In genomic region chr10:7183171-7183631, GRCm38 (mm10) we compare ENCODE assay signal across 9 mouse cellular contexts. TPM values are rescaled to one million over a fixed set of nuclear protein-coding genes. Genes with fewer than 3 reads are reported as not detected.
DNase-seq lines count a peak whose midpoint lies in the region; ATAC-seq lines count a peak whose summit lies in the region.
"Had no signal": no experiment of that assay in that cellular context is flagged by ENCODE, and none has a peak within 500 bp of the region (broad histone marks: within the 10 kb centered on the region; RNA-seq: fewer than 3 reads in every experiment).

No protein-coding gene starts in this region.

- WGBS in heart, embryonic 13.5 days: 32% methylated on average over 6 of the region's 6 CpGs
- WGBS in kidney, embryonic 16.5 days: 1% methylated on average over 6 of the region's 6 CpGs
- 39% methylated on average over 6 of the region's 6 CpGs for WGBS in neural tube, embryonic 13.5 days

- intact Hi-C loops in heart, postnatal 36 days (cut with DNase I): no loop called here

- peak overlapping the region; percentile 62 for H3K27ac ChIP-seq in heart, embryonic 13.5 days (replicated peaks)
- H3K27ac ChIP-seq in kidney, embryonic 16.5 days (ENCODE audit: low read length): peak overlapping the region; percentile 97
- H3K27ac ChIP-seq in neural tube, embryonic 13.5 days (replicated peaks): peak overlapping the region; percentile 29

- no peaks in the 10 kb centered on the region for H3K36me3 ChIP-seq in heart, embryonic 13.5 days
- no peaks in the 10 kb centered on the region for H3K36me3 ChIP-seq in kidney, embryonic 16.5 days (ENCODE audit: insufficient read depth, low read length)
- H3K36me3 ChIP-seq in neural tube, embryonic 13.5 days: no peaks in the 10 kb centered on the region

- H3K9me3 ChIP-seq in heart, embryonic 13.5 days: no peaks in the 10 kb centered on the region
- H3K9me3 ChIP-seq in kidney, embryonic 16.5 days (ENCODE audit: low read length): no peaks in the 10 kb centered on the region
- no peaks in the 10 kb centered on the region for H3K9me3 ChIP-seq in neural tube, embryonic 13.5 days

- peak; percentile 94 for DNase-seq in heart, adult 11 months
- no peak for DNase-seq in heart, postnatal 36 days
- DNase-seq in thymus, postnatal 14 days: no peak
- DNase-seq in spleen, postnatal 14 days (ENCODE audit: low spot score in 2 of 2): no peak
- DNase-seq in thymus, postnatal 10 days (ENCODE audit: low spot score in 2 of 2): no peak

- H3K4me2 ChIP-seq in heart, embryonic 13.5 days: peak overlapping the region; percentile 33
- peak overlapping the region; percentile 52 for H3K4me2 ChIP-seq in kidney, embryonic 16.5 days (replicated peaks; ENCODE audit: low read depth, low read length)
- peak overlapping the region; percentile 2; the same call in 1 of the 2 replicates for H3K4me2 ChIP-seq in neural tube, embryonic 13.5 days

- H3K4me1 ChIP-seq in heart, embryonic 13.5 days: peaks cover 50% of the 10 kb centered on the region
- H3K4me1 ChIP-seq in kidney, embryonic 16.5 days (ENCODE audit: insufficient read depth, low read length): peaks cover 77% of the 10 kb centered on the region
- H3K4me1 ChIP-seq in neural tube, embryonic 13.5 days (replicated peaks): peaks cover 25% of the 10 kb centered on the region

- H3K9ac ChIP-seq in heart, embryonic 13.5 days: peak overlapping the region; percentile 47; the same call in 1 of the 2 replicates
- H3K9ac ChIP-seq in kidney, embryonic 16.5 days (replicated peaks; ENCODE audit: low read length): peak overlapping the region; percentile 56
- no peak overlapping the region for H3K9ac ChIP-seq in neural tube, embryonic 13.5 days

- ATAC-seq in heart, embryonic 13.5 days (ENCODE audit: extremely low read depth, insufficient number of reproducible peaks, low FRiP score, low TSS enrichment): no peak
- ATAC-seq in kidney, embryonic 16.5 days (ENCODE audit: low FRiP score, low TSS enrichment): peak; percentile 92
- no peak for ATAC-seq in neural tube, embryonic 13.5 days (ENCODE audit: low read depth)

- H3K4me3 ChIP-seq in heart, embryonic 13.5 days: no peak overlapping the region
- peak overlapping the region; percentile 18 for H3K4me3 ChIP-seq in kidney, embryonic 16.5 days (ENCODE audit: low read length)
- no peak overlapping the region for H3K4me3 ChIP-seq in neural tube, embryonic 13.5 days

- no peaks in the 10 kb centered on the region for H3K27me3 ChIP-seq in heart, embryonic 13.5 days (replicated peaks)
- H3K27me3 ChIP-seq in kidney, embryonic 16.5 days (ENCODE audit: insufficient read depth, low read length): no peaks in the 10 kb centered on the region
- H3K27me3 ChIP-seq in neural tube, embryonic 13.5 days: no peaks in the 10 kb centered on the region
- H3K27me3 ChIP-seq: CH12.LX had no signal

RNA-seq across cellular contexts. Expression of gene Cnksr3, which starts 28.8 kb away (rescaled TPM):
- 10 to 100 TPM; 22.1 to 35.7 TPM for total RNA-seq in heart, postnatal 36 days (2021)
- 5.9 and 6.3 TPM in 2 replicates for polyA plus RNA-seq in heart, embryonic 13.5 days (2015; fragmentation: Nextera tagmentation; extraction: Ambion mirVana)
- polyA plus RNA-seq in kidney, embryonic 16.5 days (2015; fragmentation: Nextera tagmentation; extraction: Ambion mirVana): 18.5 and 19.9 TPM in 2 replicates
- polyA plus RNA-seq in neural tube, embryonic 13.5 days (2015; fragmentation: Nextera tagmentation; extraction: Ambion mirVana): 2.6 and 3.7 TPM in 2 replicates

Comparison
In these comparisons a context has a peak if more than half of its experiments do, and no peak if none do; other contexts are left out.
1. H3K27ac ChIP-seq: peak in every context shown above with its lines; median percentile 97 in kidney, embryonic 16.5 days; 62 in heart, embryonic 13.5 days; 29 in neural tube, embryonic 13.5 days.
2. H3K4me2 ChIP-seq: peak in every context shown above with its lines; median percentile 52 in kidney, embryonic 16.5 days; 33 in heart, embryonic 13.5 days; 2 in neural tube, embryonic 13.5 days.